Mouse (Mus musculus): Measurements from ENCODE around the gene Prkag2.

The Prkag2 gene

GRCm38 (mm10) chr5:25050827-25051226 lies 49.6 kb downstream of the Prkag2 start:
- no peak for DNase-seq (ENCODE audit: low read depth, low spot score)

- no peak for DNase-seq (ENCODE audit: low read depth, low spot score)
Observed at GRCm38 (mm10) chr5:25047670-25048069, 52.8 kb downstream of the Prkag2 start.

- no peak for DNase-seq (ENCODE audit: low read depth, low spot score)
Observed at GRCm38 (mm10) chr5:25046762-25047161, 53.7 kb downstream of the Prkag2 start.

GRCm38 (mm10) chr5:25044007-25044406 lies 56.4 kb downstream of the Prkag2 start:
- no peak for DNase-seq (ENCODE audit: low read depth, low spot score)

GRCm38 (mm10) chr5:25041947-25042346 lies 58.5 kb downstream of the Prkag2 start:
- no peak for DNase-seq (ENCODE audit: low read depth, low spot score)

- DNase-seq (ENCODE audit: low read depth, low spot score): no peak
Observed at GRCm38 (mm10) chr5:25041307-25041706, 59.1 kb downstream of the Prkag2 start.

GRCm38 (mm10) chr5:25040903-25041302 lies 59.5 kb downstream of the Prkag2 start:
- no peak for DNase-seq (ENCODE audit: low read depth, low spot score)

GRCm38 (mm10) chr5:25038827-25039226 lies 61.6 kb downstream of the Prkag2 start:
- no peak for DNase-seq (ENCODE audit: low read depth, low spot score)

GRCm38 (mm10) chr5:25035391-25035790 lies 65.1 kb downstream of the Prkag2 start:
- DNase-seq (ENCODE audit: low read depth, low spot score): no peak

- DNase-seq (ENCODE audit: low read depth, low spot score): no peak
Observed at GRCm38 (mm10) chr5:25031456-25031856, 69.0 kb downstream of the Prkag2 start.

GRCm38 (mm10) chr5:25031037-25031436 lies 69.4 kb downstream of the Prkag2 start:
- no peak for DNase-seq (ENCODE audit: low read depth, low spot score)

GRCm38 (mm10) chr5:25030276-25030681 lies 70.2 kb downstream of the Prkag2 start:
- no peak for DNase-seq (ENCODE audit: low read depth, low spot score)

- no peak for DNase-seq (ENCODE audit: low read depth, low spot score)
Observed at GRCm38 (mm10) chr5:25027673-25028072, 72.8 kb downstream of the Prkag2 start.

- peak; percentile 71 for DNase-seq (ENCODE audit: low read depth, low spot score)
Observed at GRCm38 (mm10) chr5:25025309-25026019, 75.0 kb downstream of the Prkag2 start.

GRCm38 (mm10) chr5:25022904-25023303 lies 77.5 kb downstream of the Prkag2 start:
- DNase-seq (ENCODE audit: low read depth, low spot score): no peak

- DNase-seq (ENCODE audit: low read depth, low spot score): no peak
Observed at GRCm38 (mm10) chr5:25019221-25019620, 81.2 kb downstream of the Prkag2 start.

- DNase-seq (ENCODE audit: low read depth, low spot score): no peak
Observed at GRCm38 (mm10) chr5:25012134-25012533, 88.3 kb downstream of the Prkag2 start.

- DNase-seq (ENCODE audit: low read depth, low spot score): peak; percentile 80
Observed at GRCm38 (mm10) chr5:25011019-25011485, 89.4 kb downstream of the Prkag2 start.

- peak; percentile 83 for DNase-seq (ENCODE audit: low read depth, low spot score)
Observed at GRCm38 (mm10) chr5:25010438-25010892, 90.0 kb downstream of the Prkag2 start.

GRCm38 (mm10) chr5:25009770-25010169 lies 90.7 kb downstream of the Prkag2 start:
- no peak for DNase-seq (ENCODE audit: low read depth, low spot score)

- no peak for DNase-seq (ENCODE audit: low read depth, low spot score)
Observed at GRCm38 (mm10) chr5:25008966-25009365, 91.5 kb downstream of the Prkag2 start.

- peak; percentile 68 for DNase-seq (ENCODE audit: low read depth, low spot score)
Observed at GRCm38 (mm10) chr5:25006848-25007247, 93.6 kb downstream of the Prkag2 start.

- DNase-seq (ENCODE audit: low read depth, low spot score): no peak
Observed at GRCm38 (mm10) chr5:25005532-25006129, 94.8 kb downstream of the Prkag2 start.

Data from skeletal muscle tissue, adult 2 months (tissue).